Mouse (Mus musculus) hindbrain, postnatal 0 days (tissue): ENCODE measurements around the gene Scgn. TPM values are rescaled to one million over a fixed set of nuclear protein-coding genes. Genes with fewer than 3 reads are reported as not detected.

Experiments
- ATAC-seq: fragments of 200-750 bp; cut with Nextera tagmentation; 2 replicates; pipeline ENCODE4 v1.8.0; 2017; ENCODE audit warnings: mild to moderate bottlenecking, moderate TSS enrichment, moderate library complexity
- DNase-seq: peaks from one replicate; pipeline ENCODE4 v3.0.0-alpha.2; 2015; ENCODE audit warnings: low spot score
- H3K27ac ChIP-seq: fragments of 300-500 bp; sonication (generic); 2 replicates; pipeline ENCODE4 v1.5.1; 2014; ENCODE audit warnings: mild to moderate bottlenecking
- H3K27me3 ChIP-seq: fragments of 300-500 bp; sonication (generic); 2 replicates; pipeline ENCODE4 v1.6.1; 2014; ENCODE audit warnings: low read length, mixed read lengths; ENCODE audit not compliant: insufficient read depth
- H3K36me3 ChIP-seq: fragments of 300-500 bp; sonication (generic); 2 replicates; pipeline ENCODE4 v1.6.1; 2014; ENCODE audit warnings: low read length, mixed read lengths; ENCODE audit not compliant: insufficient read depth
- H3K4me1 ChIP-seq: fragments of 300-500 bp; sonication (generic); 2 replicates; pipeline ENCODE4 v1.6.1; 2014; ENCODE audit warnings: antibody characterized with exemption, low read length, mixed read lengths; ENCODE audit not compliant: insufficient read depth
- H3K4me2 ChIP-seq: fragments of 300-500 bp; sonication (generic); 2 replicates; pipeline ENCODE4 v1.6.1; 2014; ENCODE audit warnings: low read depth, mild to moderate bottlenecking, low read length, moderate library complexity, mixed read lengths
- H3K4me3 ChIP-seq: fragments of 300-500 bp; sonication (generic); 2 replicates; pipeline ENCODE4 v1.5.1; 2014; ENCODE audit warnings: low read length
- H3K9ac ChIP-seq: fragments of 300-500 bp; sonication (generic); replicated peaks from 2 replicates; pipeline ENCODE4 v1.6.1; 2014; ENCODE audit warnings: mild to moderate bottlenecking, low read length, moderate library complexity, mixed read lengths
- H3K9me3 ChIP-seq: fragments of 300-500 bp; sonication (generic); 2 replicates; pipeline ENCODE4 v1.6.1; 2016; ENCODE audit warnings: low read length, mixed read lengths
- CTCF ChIP-seq: IDR thresholded peaks from 2 replicates; pipeline ENCODE4 v1.5.1; 2016; ENCODE audit warnings: antibody characterized with exemption, control low read depth, low read depth
- WGBS: fragments of 180-500 bp; shearing (Covaris S2); extraction: QIAGEN DNeasy Blood & Tissue Kit; methylation state at CpG from one replicate; pipeline ENCODE4 v1.1.7; 2014; 5-methylcytosine and 5-hydroxymethylcytosine counted together
- microRNA-seq, 2 experiments: library from miRNA; unstranded; fragments of <30 nt; microRNA quantifications; one replicate each; pipeline ENCODE4; 2016
- polyA plus RNA-seq: library from polyadenylated mRNA; unstranded; fragments of >200 nt; fragmentation: Nextera tagmentation; extraction: Ambion mirVana; gene quantifications from 2 replicates; pipeline ENCODE4 v1.2.1, GENCODE M21; 2015
- total RNA-seq: library from RNA; depleted of rRNA; stranded (reverse); fragments of >200 nt; gene quantifications from 2 replicates; pipeline ENCODE4 v1.2.3, GENCODE M21; 2014; rRNA removed

The Scgn gene
- total and polyA plus RNA-seq, 2 experiments from 2014 or later, result 0.42 to 1.1 TPM

GRCm38 (mm10) chr13:23911335-23911734, 79.7 kb downstream of the Scgn start:
- H3K9ac ChIP-seq, result no peak overlapping the region
- H3K4me3 ChIP-seq, result no peak overlapping the region
- WGBS, result 84% methylated on average over 5 of the region's 5 CpGs
- no peaks in the 10 kb centered on the region for H3K36me3 ChIP-seq
- ATAC-seq (no peak), DNase-seq (no peak)
- no peak overlapping the region for H3K27ac ChIP-seq
- H3K27me3 ChIP-seq, result no peaks in the 10 kb centered on the region
- no peak overlapping the region for H3K4me2 ChIP-seq
- no peak for TF ChIP-seq CTCF
- no peaks in the 10 kb centered on the region for H3K9me3 ChIP-seq
- H3K4me1 ChIP-seq, result no peaks in the 10 kb centered on the region

DNA sequence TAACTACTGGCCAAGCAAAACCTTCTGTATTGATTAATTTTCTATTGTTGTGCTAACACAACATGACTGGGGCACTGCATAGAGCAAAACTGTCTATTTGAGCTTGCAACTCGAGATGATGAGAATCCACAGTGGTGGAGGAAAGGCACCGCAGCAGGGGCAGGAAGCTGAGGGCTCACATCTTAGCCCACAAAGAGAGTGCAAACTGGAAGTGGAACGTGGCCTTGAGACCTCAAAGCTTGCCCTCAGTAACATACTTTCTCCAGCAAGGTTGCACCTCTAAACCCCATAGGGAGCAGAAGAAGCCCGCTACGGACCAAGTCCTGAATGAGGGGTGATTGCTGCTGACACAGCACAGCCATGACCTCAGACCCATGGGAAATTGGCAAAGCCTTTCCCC, 80.9 kb downstream of the Scgn start:
- no peak for TF ChIP-seq CTCF
- Histone ChIP-seq H3K9ac (no peak overlapping the region), H3K4me1 (no peaks in the 10 kb centered on the region), H3K36me3 (no peaks in the 10 kb centered on the region), H3K27me3 (no peaks in the 10 kb centered on the region), H3K4me3 (no peak overlapping the region), H3K9me3 (no peaks in the 10 kb centered on the region), H3K27ac (no peak overlapping the region), H3K4me2 (no peak overlapping the region)
- no peak for DNase-seq
- no peak for ATAC-seq
- WGBS, result 86% methylated on average over 5 of the region's 5 CpGs

DNA sequence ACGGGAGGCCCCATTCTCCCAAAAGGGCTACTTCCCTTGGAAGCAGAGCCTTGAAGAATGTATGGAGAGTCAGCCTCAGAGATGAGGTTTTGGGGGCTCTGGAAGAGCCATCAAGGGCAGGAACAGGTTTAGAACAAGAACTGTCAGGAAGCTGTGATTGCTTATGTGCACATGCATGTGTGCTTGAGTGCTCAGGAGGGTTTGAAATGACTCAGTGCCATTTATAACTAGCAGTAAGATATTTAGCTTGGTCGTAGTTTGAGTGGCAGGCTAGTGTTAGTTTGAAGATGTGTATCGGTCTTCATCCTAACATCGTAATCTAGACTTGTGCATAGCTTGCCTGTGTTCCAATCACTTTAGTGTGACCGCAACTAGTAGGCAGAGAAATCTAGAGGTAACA, 84.1 kb downstream of the Scgn start:
- H3K4me1 ChIP-seq, result no peaks in the 10 kb centered on the region
- H3K4me3 ChIP-seq, result no peak overlapping the region
- H3K27ac ChIP-seq, result no peak overlapping the region
- 94% methylated on average over 5 of the region's 5 CpGs for WGBS
- no peaks in the 10 kb centered on the region for H3K9me3 ChIP-seq
- no peaks in the 10 kb centered on the region for H3K27me3 ChIP-seq
- DNase-seq, result no peak
- no peak for TF ChIP-seq CTCF
- no peak overlapping the region for H3K9ac ChIP-seq
- H3K36me3 ChIP-seq, result no peaks in the 10 kb centered on the region
- ATAC-seq, result no peak
- no peak overlapping the region for H3K4me2 ChIP-seq

Small RNAs within 50 kb of the gene (microRNA-seq; reads per million reads assigned to microRNA genes)
- gene Gm44344, result 0 reads per million in 2 experiments

Other genes starting within 250 kb of the Scgn start
- gene Hist1h3c, start 245.6 kb downstream of the Scgn start, total RNA-seq, result 1,362 and 1,480 TPM in 2 replicates
- gene Hist1h3c, start 245.6 kb downstream of the Scgn start, polyA plus RNA-seq, result 1.6 and 2.1 TPM in 2 replicates
- 1,454 and 1,759 TPM in 2 replicates for gene Hist1h2bb, start 244.5 kb downstream of the Scgn start, total RNA-seq
- 0.49 and 0.55 TPM in 2 replicates for gene Hist1h2bb, start 244.5 kb downstream of the Scgn start, polyA plus RNA-seq
- 349 and 438 TPM in 2 replicates for gene Hist1h2ab, start 240.1 kb downstream of the Scgn start, total RNA-seq
- gene Hist1h2ab, start 240.1 kb downstream of the Scgn start, polyA plus RNA-seq, result 7.4 and 10.4 TPM in 2 replicates
- 956 and 1,079 TPM in 2 replicates for gene Hist1h3b, start 238.9 kb downstream of the Scgn start, total RNA-seq
- 2.6 and 3.2 TPM in 2 replicates for gene Hist1h3b, start 238.9 kb downstream of the Scgn start, polyA plus RNA-seq
- 334 and 514 TPM in 2 replicates for gene Hist1h4b, start 234.2 kb downstream of the Scgn start, total RNA-seq
- 1.3 and 2.8 TPM in 2 replicates for gene Hist1h4b, start 234.2 kb downstream of the Scgn start, polyA plus RNA-seq
- gene Hist1h4a, start 230.0 kb downstream of the Scgn start, total RNA-seq, result 789 and 958 TPM in 2 replicates
- gene Hist1h4a, start 230.0 kb downstream of the Scgn start, polyA plus RNA-seq, result 0.53 TPM in 1 of 2 replicates, not detected in the other
- gene Hist1h3a, start 228.8 kb downstream of the Scgn start, total RNA-seq, result 2,055 and 2,536 TPM in 2 replicates
- 1.5 and 2.1 TPM in 2 replicates for gene Hist1h3a, start 228.8 kb downstream of the Scgn start, polyA plus RNA-seq
- gene Hist1h1a, start 227.5 kb downstream of the Scgn start, total RNA-seq, result 223 and 241 TPM in 2 replicates
- gene Hist1h1a, start 227.5 kb downstream of the Scgn start, polyA plus RNA-seq, result 0.59 and 0.61 TPM in 2 replicates
- not detected in 2 replicates for gene Trim38, start 221.3 kb downstream of the Scgn start, total RNA-seq
- not detected in 2 replicates for gene Trim38, start 221.3 kb downstream of the Scgn start, polyA plus RNA-seq
- not detected in 2 replicates for gene Slc17a2, start 184.2 kb downstream of the Scgn start, total RNA-seq
- 0.10 TPM in 1 of 2 replicates, not detected in the other for gene Slc17a2, start 184.2 kb downstream of the Scgn start, polyA plus RNA-seq
- gene Slc17a3, start 151.8 kb downstream of the Scgn start, total RNA-seq, result not detected in 2 replicates
- not detected in 2 replicates for gene Slc17a3, start 151.8 kb downstream of the Scgn start, polyA plus RNA-seq
- not detected in 2 replicates for gene Slc17a1, start 123.5 kb downstream of the Scgn start, total RNA-seq
- not detected in 2 replicates for gene Slc17a1, start 123.5 kb downstream of the Scgn start, polyA plus RNA-seq
- not detected in 2 replicates for gene Slc17a4, start 76.2 kb downstream of the Scgn start, total RNA-seq
- gene Slc17a4, start 76.2 kb downstream of the Scgn start, polyA plus RNA-seq, result not detected in 2 replicates
- gene Hist1h2ba, start 57.1 kb downstream of the Scgn start, total RNA-seq, result not detected in 2 replicates
- not detected in 2 replicates for gene Hist1h2ba, start 57.1 kb downstream of the Scgn start, polyA plus RNA-seq
- not detected in 2 replicates for gene Hist1h2aa, start 56.8 kb downstream of the Scgn start, total RNA-seq
- not detected in 2 replicates for gene Hist1h2aa, start 56.8 kb downstream of the Scgn start, polyA plus RNA-seq